ENCODE assay signal across 13 mouse cellular contexts in genomic region chr15:27468822-27469488, GRCm38 (mm10). TPM values are rescaled to one million over a fixed set of nuclear protein-coding genes. Genes with fewer than 3 reads are reported as not detected.
DNase-seq lines count a peak whose midpoint lies in the region; ATAC-seq lines count a peak whose summit lies in the region.
"Had no signal": no experiment of that assay in that cellular context is flagged by ENCODE, and none has a peak within 500 bp of the region (broad histone marks: within the 10 kb centered on the region; RNA-seq: fewer than 3 reads in every experiment).

No protein-coding gene starts in this region.

- DNase-seq in MEL-GATA-1-ER (ENCODE audit: extremely low read depth, low read depth), result peak; percentile 77
- DNase-seq in frontal cortex, adult 2 months (ENCODE audit: extremely low spot score in 1 of 2, low spot score in 1 of 2), result no peak
- DNase-seq in heart, postnatal 25 days (ENCODE audit: low spot score), result no peak
- DNase-seq: gastrocnemius, postnatal 10 days; kidney, postnatal 14 days; left cerebral cortex, postnatal 4 days; lung, postnatal 36 days; right cerebral cortex, postnatal 4 days had no signal

- peaks cover 43% of the 10 kb centered on the region for H3K4me1 ChIP-seq in hindbrain, embryonic 15.5 days (replicated peaks)
- peaks cover 17% of the 10 kb centered on the region; the same call in 1 of the 2 replicates for H3K4me1 ChIP-seq in hindbrain, embryonic 12.5 days

- WGBS in hindbrain, embryonic 15.5 days, result 79% methylated on average over 4 of the region's 4 CpGs
- 92% methylated on average over 4 of the region's 4 CpGs for WGBS in hindbrain, embryonic 12.5 days

- H3K36me3 ChIP-seq in hindbrain, embryonic 15.5 days, result no peaks in the 10 kb centered on the region
- no peaks in the 10 kb centered on the region for H3K36me3 ChIP-seq in hindbrain, embryonic 12.5 days
- H3K36me3 ChIP-seq: embryonic facial prominence, embryonic 15.5 days had no signal

- no peaks in the 10 kb centered on the region for H3K9me3 ChIP-seq in hindbrain, embryonic 15.5 days
- no peaks in the 10 kb centered on the region for H3K9me3 ChIP-seq in hindbrain, embryonic 12.5 days (replicated peaks)
- H3K9me3 ChIP-seq: embryonic facial prominence, embryonic 15.5 days had no signal

- H3K27ac ChIP-seq in hindbrain, embryonic 15.5 days (replicated peaks), result no peak overlapping the region
- H3K27ac ChIP-seq in hindbrain, embryonic 12.5 days, result no peak overlapping the region
- H3K27ac ChIP-seq: embryonic facial prominence, embryonic 15.5 days had no signal

- H3K27me3 ChIP-seq in hindbrain, embryonic 15.5 days, result no peaks in the 10 kb centered on the region
- no peaks in the 10 kb centered on the region for H3K27me3 ChIP-seq in hindbrain, embryonic 12.5 days
- H3K27me3 ChIP-seq: embryonic facial prominence, embryonic 15.5 days had no signal

- H3K4me2 ChIP-seq in hindbrain, embryonic 15.5 days, result peak overlapping the region; percentile 40
- no peak overlapping the region for H3K4me2 ChIP-seq in hindbrain, embryonic 12.5 days (replicated peaks)
- H3K4me2 ChIP-seq: embryonic facial prominence, embryonic 15.5 days had no signal

- 0 out of 2 replicates have a peak overlapping the region, but pooled peaks have one; percentile 7 for H3K4me3 ChIP-seq in hindbrain, embryonic 15.5 days
- no peak overlapping the region for H3K4me3 ChIP-seq in hindbrain, embryonic 12.5 days
- H3K4me3 ChIP-seq: embryonic facial prominence, embryonic 15.5 days had no signal

- intact Hi-C loops in heart, postnatal 25 days (cut with DNase I), result loop anchor here (5.0 to 10.0 kb wide), 2 partner anchors 158 to 1484 kb away; partner anchors contain the start of gene Zfp622

- no peak overlapping the region for H3K9ac ChIP-seq in hindbrain, embryonic 15.5 days
- no peak overlapping the region for H3K9ac ChIP-seq in hindbrain, embryonic 12.5 days
- H3K9ac ChIP-seq: embryonic facial prominence, embryonic 15.5 days had no signal

- no peak for ATAC-seq in hindbrain, embryonic 15.5 days (ENCODE audit: low FRiP score, low read depth)
- ATAC-seq in hindbrain, embryonic 12.5 days (ENCODE audit: low FRiP score), result no peak
- peak; percentile 42 to 43; a peak in 3 of 4 replicates for ATAC-seq in hematopoietic stem cell, adult 5-6 weeks (replicated peaks in 1 of 2; ENCODE audit: insufficient read depth in 1 of 2, low FRiP score in 2 of 2, low TSS enrichment in 1 of 2, low read depth in 1 of 2, poor library complexity in 2 of 2, severe bottlenecking in 2 of 2)
- peak; percentile 26; the same call in 1 of the 2 replicates for ATAC-seq in megakaryocyte-erythroid progenitor cell, adult 5-6 weeks (replicated peaks; ENCODE audit: low FRiP score, low TSS enrichment, poor library complexity, severe bottlenecking)

RNA-seq across cellular contexts. Expression of gene Ank, which starts 2.5 kb away (rescaled TPM):
- polyA plus RNA-seq in hindbrain, embryonic 15.5 days (2015; fragmentation: Nextera tagmentation; extraction: Ambion mirVana), result 16.5 and 17.9 TPM in 2 replicates
- 15.2 and 15.7 TPM in 2 replicates for polyA plus RNA-seq in hindbrain, embryonic 12.5 days (2016; fragmentation: Nextera tagmentation; extraction: Ambion mirVana)
- 15.0 and 16.9 TPM in 2 replicates for total RNA-seq in hematopoietic stem cell, adult 5-6 weeks (2017)
- 43.4 and 61.0 TPM in 2 replicates for total RNA-seq in megakaryocyte-erythroid progenitor cell, adult 5-6 weeks (2014; fragmentation: Nextera tagmentation)
- 23.5 and 29.0 TPM in 2 replicates for total RNA-seq in megakaryocyte-erythroid progenitor cell, adult 5-6 weeks (2017)
- polyA plus RNA-seq in frontal cortex, adult 2 months (2012; rRNA removed), result 176 and 187 TPM in 2 replicates
- 100 to 1,000 TPM; 174 to 208 TPM for total RNA-seq in heart, postnatal 25 days (2021)

Comparison
In these comparisons a context has a peak if more than half of its experiments do, and no peak if none do; other contexts are left out.
1. ATAC-seq: peak in hematopoietic stem cell, adult 5-6 weeks (2 of 2) and megakaryocyte-erythroid progenitor cell, adult 5-6 weeks (single experiment); none in hindbrain, embryonic 15.5 days (single experiment) and hindbrain, embryonic 12.5 days (single experiment).